Mouse (Mus musculus) midbrain, embryonic 14.5 days (tissue): Measurements from ENCODE around the gene Lypd6b. TPM values are rescaled to one million over a fixed set of nuclear protein-coding genes. Genes with fewer than 3 reads are reported as not detected.

ENCODE experiments used
- ATAC-seq: fragments of 200-750 bp; cut with Nextera tagmentation; 2 replicates; pipeline ENCODE4 v1.8.0; 2017; ENCODE audit warnings: moderate number of reproducible peaks, moderate library complexity; ENCODE audit not compliant: low FRiP score, low TSS enrichment
- DNase-seq: peaks from one replicate; pipeline ENCODE4 v3.0.0-alpha.2; 2015
- H3K27ac ChIP-seq: fragments of 300-500 bp; sonication (generic); replicated peaks from 2 replicates; pipeline ENCODE4 v1.5.1; 2014; ENCODE audit warnings: mild to moderate bottlenecking, low read depth, low read length, moderate library complexity
- H3K27me3 ChIP-seq: fragments of 300-500 bp; sonication (generic); 2 replicates; pipeline ENCODE4 v1.6.1; 2014; ENCODE audit warnings: low read length, control low read depth, mixed read lengths; ENCODE audit not compliant: control insufficient read depth, insufficient read depth
- H3K36me3 ChIP-seq: fragments of 300-500 bp; sonication (generic); 2 replicates; pipeline ENCODE4 v1.6.1; 2014; ENCODE audit warnings: low read length, control low read depth; ENCODE audit not compliant: control insufficient read depth, insufficient read depth
- H3K4me1 ChIP-seq: fragments of 300-500 bp; sonication (generic); 2 replicates; pipeline ENCODE4 v1.6.1; 2014; ENCODE audit warnings: mild to moderate bottlenecking, antibody characterized with exemption, low read length, control low read depth; ENCODE audit not compliant: control insufficient read depth, insufficient read depth
- H3K4me2 ChIP-seq: fragments of 300-500 bp; sonication (generic); 2 replicates; pipeline ENCODE4 v1.6.1; 2014; ENCODE audit warnings: mild to moderate bottlenecking, low read length, moderate library complexity
- H3K4me3 ChIP-seq: fragments of 300-500 bp; sonication (generic); replicated peaks from 2 replicates; pipeline ENCODE4 v1.5.1; 2014; ENCODE audit warnings: low read depth, low read length
- H3K9ac ChIP-seq: fragments of 300-500 bp; sonication (generic); replicated peaks from 2 replicates; pipeline ENCODE4 v1.6.1; 2014; ENCODE audit warnings: mild to moderate bottlenecking, low read length, moderate library complexity
- H3K9me3 ChIP-seq: fragments of 300-500 bp; sonication (generic); 2 replicates; pipeline ENCODE4 v1.6.1; 2016; ENCODE audit warnings: low read length, control low read depth, mixed read lengths; ENCODE audit not compliant: control insufficient read depth
- WGBS: fragments of 180-500 bp; shearing (Covaris S2); extraction: QIAGEN DNeasy Blood & Tissue Kit; methylation state at CpG from one replicate; pipeline ENCODE4 v1.1.7; 2014; 5-methylcytosine and 5-hydroxymethylcytosine counted together
- polyA plus RNA-seq: library from polyadenylated mRNA; unstranded; fragments of >200 nt; fragmentation: Nextera tagmentation; extraction: Ambion mirVana; gene quantifications from 2 replicates; pipeline ENCODE4 v1.2.1, GENCODE M21; 2014

The Lypd6b gene
- polyA plus RNA-seq, 1 experiment from 2014 or later, result 8.7 TPM

- Histone ChIP-seq H3K36me3 (no peaks in the 10 kb centered on the region), H3K9ac (no peak overlapping the region), H3K4me2 (no peak overlapping the region), H3K4me1 (no peaks in the 10 kb centered on the region), H3K4me3 (no peak overlapping the region), H3K27me3 (no peaks in the 10 kb centered on the region), H3K27ac (no peak overlapping the region), H3K9me3 (no peaks in the 10 kb centered on the region)
- DNase-seq (peak; percentile 54), ATAC-seq (no peak)
- WGBS, result 53% methylated on average over 8 of the region's 8 CpGs
Measured at GRCm38 (mm10) chr2:49921948-49922347, 134.5 kb downstream of the Lypd6b start.

GRCm38 (mm10) chr2:49922810-49923209, 135.3 kb downstream of the Lypd6b start:
- H3K27ac ChIP-seq, result no peak overlapping the region
- no peak overlapping the region for H3K4me3 ChIP-seq
- no peak for ATAC-seq
- DNase-seq, result no peak
- no peak overlapping the region for H3K4me2 ChIP-seq
- H3K36me3 ChIP-seq, result no peaks in the 10 kb centered on the region
- WGBS, result 27% methylated on average over 4 of the region's 4 CpGs
- H3K9ac ChIP-seq, result no peak overlapping the region
- no peaks in the 10 kb centered on the region for H3K4me1 ChIP-seq
- H3K9me3 ChIP-seq, result no peaks in the 10 kb centered on the region
- H3K27me3 ChIP-seq, result no peaks in the 10 kb centered on the region

- Histone ChIP-seq H3K4me1 (no peaks in the 10 kb centered on the region), H3K27me3 (no peaks in the 10 kb centered on the region), H3K9me3 (no peaks in the 10 kb centered on the region), H3K4me3 (no peak overlapping the region), H3K36me3 (no peaks in the 10 kb centered on the region), H3K9ac (no peak overlapping the region), H3K4me2 (no peak overlapping the region), H3K27ac (no peak overlapping the region)
- DNase-seq (no peak), ATAC-seq (no peak)
- WGBS, result 74% methylated on average over 5 of the region's 5 CpGs
Measured at GRCm38 (mm10) chr2:49926186-49926585, 138.7 kb downstream of the Lypd6b start.

GRCm38 (mm10) chr2:49927362-49927761, 139.9 kb downstream of the Lypd6b start:
- DNase-seq (no peak), ATAC-seq (no peak)
- Histone ChIP-seq H3K27ac (no peak overlapping the region), H3K9me3 (no peaks in the 10 kb centered on the region), H3K36me3 (no peaks in the 10 kb centered on the region), H3K4me1 (no peaks in the 10 kb centered on the region), H3K9ac (no peak overlapping the region), H3K27me3 (no peaks in the 10 kb centered on the region), H3K4me2 (no peak overlapping the region), H3K4me3 (no peak overlapping the region)
- 85% methylated on average over 1 of the region's 1 CpGs for WGBS

GRCm38 (mm10) chr2:49929931-49930330, 142.4 kb downstream of the Lypd6b start:
- Histone ChIP-seq H3K27me3 (no peaks in the 10 kb centered on the region), H3K4me3 (no peak overlapping the region), H3K9ac (no peak overlapping the region), H3K4me1 (no peaks in the 10 kb centered on the region), H3K4me2 (no peak overlapping the region), H3K36me3 (no peaks in the 10 kb centered on the region), H3K9me3 (0 out of 2 replicates have a peak, but pooled peaks cover 3% of the 10 kb centered on the region), H3K27ac (no peak overlapping the region)
- no peak for DNase-seq
- WGBS, result 79% methylated on average over 3 of the region's 3 CpGs
- ATAC-seq, result no peak

- H3K27ac ChIP-seq, result no peak overlapping the region
- no peak overlapping the region for H3K4me3 ChIP-seq
- DNase-seq (no peak), ATAC-seq (no peak)
- no peaks in the 10 kb centered on the region for H3K27me3 ChIP-seq
- no peak overlapping the region for H3K9ac ChIP-seq
- H3K4me2 ChIP-seq, result no peak overlapping the region
- WGBS, result 82% methylated on average over 13 of the region's 13 CpGs
- H3K36me3 ChIP-seq, result no peaks in the 10 kb centered on the region
- H3K4me1 ChIP-seq, result no peaks in the 10 kb centered on the region
- 0 out of 2 replicates have a peak, but pooled peaks cover 3% of the 10 kb centered on the region for H3K9me3 ChIP-seq
Measured at GRCm38 (mm10) chr2:49937621-49938020, 150.1 kb downstream of the Lypd6b start.

- Histone ChIP-seq H3K9me3 (no peaks in the 10 kb centered on the region), H3K4me2 (no peak overlapping the region), H3K9ac (no peak overlapping the region), H3K27ac (no peak overlapping the region), H3K27me3 (no peaks in the 10 kb centered on the region), H3K36me3 (no peaks in the 10 kb centered on the region), H3K4me1 (no peaks in the 10 kb centered on the region), H3K4me3 (no peak overlapping the region)
- 89% methylated on average over 8 of the region's 8 CpGs for WGBS
- no peak for ATAC-seq
- no peak for DNase-seq
Measured at GRCm38 (mm10) chr2:49938246-49938645, 150.8 kb downstream of the Lypd6b start.

GRCm38 (mm10) chr2:49940372-49940771, 152.9 kb downstream of the Lypd6b start:
- Histone ChIP-seq H3K4me3 (no peak overlapping the region), H3K9me3 (no peaks in the 10 kb centered on the region), H3K36me3 (no peaks in the 10 kb centered on the region), H3K27me3 (no peaks in the 10 kb centered on the region), H3K9ac (no peak overlapping the region), H3K27ac (no peak overlapping the region), H3K4me1 (no peaks in the 10 kb centered on the region), H3K4me2 (no peak overlapping the region)
- DNase-seq (no peak), ATAC-seq (no peak)
- 87% methylated on average over 6 of the region's 6 CpGs for WGBS

GRCm38 (mm10) chr2:49942100-49942499, 154.6 kb downstream of the Lypd6b start:
- ATAC-seq, result no peak
- Histone ChIP-seq H3K36me3 (no peaks in the 10 kb centered on the region), H3K4me1 (no peaks in the 10 kb centered on the region), H3K9me3 (no peaks in the 10 kb centered on the region), H3K27me3 (no peaks in the 10 kb centered on the region), H3K4me2 (no peak overlapping the region), H3K4me3 (no peak overlapping the region), H3K9ac (no peak overlapping the region), H3K27ac (no peak overlapping the region)
- no peak for DNase-seq
- WGBS, result 75% methylated on average over 5 of the region's 5 CpGs
